Mouse (Mus musculus) stomach, postnatal 0 days (tissue): ENCODE data around the gene Btbd18. TPM values are rescaled to one million over a fixed set of nuclear protein-coding genes. Genes with fewer than 3 reads are reported as not detected.

Experiments used
- ATAC-seq: fragments of 200-750 bp; cut with Nextera tagmentation; 2 replicates; pipeline ENCODE4 v1.8.0; 2017; ENCODE audit not compliant: low FRiP score, low TSS enrichment
- DNase-seq: peaks from one replicate; pipeline ENCODE4 v3.0.0-alpha.2; 2016; ENCODE audit warnings: low spot score
- H3K27ac ChIP-seq: fragments of 300-500 bp; sonication (generic); replicated peaks from 2 replicates; pipeline ENCODE4 v1.5.1; 2014; ENCODE audit warnings: mild to moderate bottlenecking, control low read depth
- H3K27me3 ChIP-seq: fragments of 300-500 bp; sonication (generic); 2 replicates; pipeline ENCODE4 v1.6.1; 2014; ENCODE audit warnings: low read length; ENCODE audit not compliant: control insufficient read depth, insufficient read depth
- H3K36me3 ChIP-seq: fragments of 300-500 bp; sonication (generic); 2 replicates; pipeline ENCODE4 v1.6.1; 2014; ENCODE audit warnings: low read length, mixed read lengths; ENCODE audit not compliant: control insufficient read depth, insufficient read depth
- H3K4me1 ChIP-seq: fragments of 300-500 bp; sonication (generic); replicated peaks from 2 replicates; pipeline ENCODE4 v1.6.1; 2014; ENCODE audit warnings: antibody characterized with exemption; ENCODE audit not compliant: control insufficient read depth, insufficient read depth
- H3K4me2 ChIP-seq: fragments of 300-500 bp; sonication (generic); replicated peaks from 2 replicates; pipeline ENCODE4 v1.6.1; 2014; ENCODE audit warnings: low read depth, mild to moderate bottlenecking, control low read depth, moderate library complexity
- H3K4me3 ChIP-seq: fragments of 300-500 bp; sonication (generic); 2 replicates; pipeline ENCODE4 v1.5.1; 2014; ENCODE audit warnings: low read depth, low read length, control low read depth
- H3K9ac ChIP-seq: fragments of 300-500 bp; sonication (generic); 2 replicates; pipeline ENCODE4 v1.6.1; 2014; ENCODE audit warnings: mild to moderate bottlenecking, low read length, control low read depth, mixed read lengths
- H3K9me3 ChIP-seq: fragments of 300-500 bp; sonication (generic); 2 replicates; pipeline ENCODE4 v1.6.1; 2016; ENCODE audit warnings: low read length; ENCODE audit not compliant: control insufficient read depth
- CTCF ChIP-seq: IDR thresholded peaks from 2 replicates; pipeline ENCODE4 v1.5.1; 2016; ENCODE audit warnings: antibody characterized with exemption, low read depth, mild to moderate bottlenecking, moderate library complexity
- EP300 ChIP-seq: optimal IDR thresholded peaks from 2 replicates; pipeline ENCODE3; 2016; ENCODE audit warnings: antibody characterized with exemption
- WGBS: fragments of 180-500 bp; shearing (Covaris S2); extraction: QIAGEN DNeasy Blood & Tissue Kit; methylation state at CpG from one replicate; pipeline ENCODE4 v1.1.7; 2014; 5-methylcytosine and 5-hydroxymethylcytosine counted together
- polyA plus RNA-seq: library from polyadenylated mRNA; unstranded; fragments of >200 nt; fragmentation: Nextera tagmentation; extraction: Ambion mirVana; gene quantifications from 2 replicates; pipeline ENCODE4 v1.2.1, GENCODE M21; 2015

The Btbd18 gene
- polyA plus RNA-seq, 1 experiment from 2014 or later = 0.11 TPM

DNA sequence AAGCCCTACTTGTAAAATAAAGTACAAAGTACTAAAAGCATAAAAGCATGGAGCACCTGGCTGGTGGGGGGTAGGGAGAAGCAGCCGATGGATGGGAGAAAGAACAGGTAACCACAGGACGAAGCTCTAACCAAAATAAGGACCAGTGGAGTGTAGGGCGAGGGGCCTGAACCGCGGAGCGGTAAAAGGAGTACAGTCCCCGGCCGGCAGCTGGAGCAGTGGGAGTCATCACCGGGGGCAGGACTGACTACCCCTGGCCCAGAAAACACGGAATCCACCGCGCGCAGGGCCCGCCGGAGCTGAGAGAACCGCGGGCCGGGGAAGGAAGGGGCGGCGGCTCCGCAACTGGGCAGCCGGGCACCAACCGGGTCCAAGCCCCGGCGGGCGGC, 55.5 kb downstream of the Btbd18 start:
- peak overlapping the region; percentile 72 for H3K4me2 ChIP-seq
- DNase-seq (no peak), ATAC-seq (no peak)
- peak overlapping the region; percentile 93 for H3K4me3 ChIP-seq
- 2% methylated on average over 19 of the region's 26 CpGs for WGBS
- H3K27ac ChIP-seq = peak overlapping the region; percentile 97
- H3K9ac ChIP-seq = peak overlapping the region; percentile 93
- no peaks in the 10 kb centered on the region for H3K9me3 ChIP-seq
- H3K4me1 ChIP-seq = no peaks in the 10 kb centered on the region
- no peak for TF ChIP-seq EP300
- TF ChIP-seq CTCF = no peak
- H3K36me3 ChIP-seq = peaks cover 3% of the 10 kb centered on the region; the same call in 1 of the 2 replicates
- no peaks in the 10 kb centered on the region for H3K27me3 ChIP-seq

GRCm38 (mm10) chr2:84714811-84715561, 56.1 kb downstream of the Btbd18 start, which contains the start of gene Zdhhc5:
TSS of gene Zdhhc5 (minus strand) at chr2:84715180.
- H3K4me1 ChIP-seq = no peaks in the 10 kb centered on the region
- DNase-seq (peak; percentile 99), ATAC-seq (peak; percentile 98)
- H3K9ac ChIP-seq = peak within 1 kb of the TSS; percentile 93
- peaks cover 3% of the 10 kb centered on the region; the same call in 1 of the 2 replicates for H3K36me3 ChIP-seq
- H3K4me2 ChIP-seq = peak within 1 kb of the TSS; percentile 79
- TF ChIP-seq EP300 = no peak
- no peak for TF ChIP-seq CTCF
- H3K9me3 ChIP-seq = no peaks in the 10 kb centered on the region
- peak within 1 kb of the TSS; percentile 93 for H3K4me3 ChIP-seq
- under 1% methylated on average over 75 of the region's 107 CpGs for WGBS
- no peaks in the 10 kb centered on the region for H3K27me3 ChIP-seq
- H3K27ac ChIP-seq = peak within 1 kb of the TSS; percentile 97

GRCm38 (mm10) chr2:84715562-84716361, 56.9 kb downstream of the Btbd18 start:
- no peaks in the 10 kb centered on the region for H3K9me3 ChIP-seq
- no peaks in the 10 kb centered on the region for H3K27me3 ChIP-seq
- ATAC-seq (peak; percentile 95), DNase-seq (peak; percentile 64)
- no peaks in the 10 kb centered on the region; the same call in 1 of the 2 replicates for H3K36me3 ChIP-seq
- TF ChIP-seq EP300 (peak; percentile 93), CTCF (no peak)
- under 1% methylated on average over 33 of the region's 33 CpGs for WGBS
- H3K9ac ChIP-seq = peak overlapping the region; percentile 69
- peak overlapping the region; percentile 93 for H3K4me3 ChIP-seq
- peak overlapping the region; percentile 79 for H3K4me2 ChIP-seq
- no peaks in the 10 kb centered on the region for H3K4me1 ChIP-seq
- peak overlapping the region; percentile 97 for H3K27ac ChIP-seq

DNA sequence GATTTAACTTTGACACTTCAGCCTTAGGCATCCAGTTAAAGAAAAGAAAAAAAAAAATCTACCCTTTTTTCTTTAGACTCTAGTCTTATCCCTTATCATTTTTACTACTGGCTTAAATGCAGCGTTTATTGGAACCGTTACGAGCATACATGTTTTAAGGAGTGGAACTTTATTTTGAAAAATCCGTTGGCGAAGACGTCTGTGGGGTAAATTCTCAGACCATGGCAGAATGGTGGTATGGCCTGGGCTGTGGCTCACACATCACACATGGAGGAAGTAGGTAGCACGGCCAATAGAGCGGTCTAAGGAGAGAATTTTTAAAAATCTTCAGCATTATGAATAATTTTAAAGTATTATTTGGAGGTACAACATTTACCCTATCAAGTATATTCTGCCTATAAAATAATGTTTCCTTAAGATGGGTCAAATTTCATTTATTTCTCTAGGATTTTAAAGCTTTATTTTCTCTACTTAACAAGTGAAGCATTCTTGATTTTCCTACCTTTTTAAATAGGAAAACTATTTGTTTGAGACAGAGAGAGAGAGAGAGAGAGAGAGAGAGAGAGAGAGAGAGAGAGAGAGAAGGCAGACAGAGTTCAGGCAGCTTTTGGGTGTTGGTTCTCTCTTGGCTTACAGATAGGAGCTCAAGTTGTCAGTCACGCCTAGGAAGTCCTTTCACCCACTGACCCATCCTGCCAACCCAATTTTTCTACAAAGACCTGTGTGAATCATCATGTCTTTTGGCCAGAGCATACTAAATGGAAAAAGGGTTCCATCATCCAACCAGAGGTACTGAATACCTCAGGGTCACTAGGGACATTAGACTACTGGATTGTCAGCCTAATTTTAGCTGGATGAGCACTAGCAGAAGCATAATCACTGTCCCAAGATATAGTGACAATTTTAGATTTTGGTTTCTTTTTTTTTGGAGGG, 57.8 kb downstream of the Btbd18 start:
- ATAC-seq (no peak), DNase-seq (no peak)
- no peaks in the 10 kb centered on the region for H3K27me3 ChIP-seq
- peak overlapping the region; percentile 79 for H3K4me2 ChIP-seq
- TF ChIP-seq CTCF = no peak
- no peaks in the 10 kb centered on the region for H3K4me1 ChIP-seq
- H3K9ac ChIP-seq = peak overlapping the region; percentile 69
- H3K4me3 ChIP-seq = peak overlapping the region; percentile 93
- H3K9me3 ChIP-seq = no peaks in the 10 kb centered on the region
- WGBS = 17% methylated on average over 9 of the region's 9 CpGs
- H3K36me3 ChIP-seq = no peaks in the 10 kb centered on the region
- peak overlapping the region; percentile 91 for H3K27ac ChIP-seq

DNA sequence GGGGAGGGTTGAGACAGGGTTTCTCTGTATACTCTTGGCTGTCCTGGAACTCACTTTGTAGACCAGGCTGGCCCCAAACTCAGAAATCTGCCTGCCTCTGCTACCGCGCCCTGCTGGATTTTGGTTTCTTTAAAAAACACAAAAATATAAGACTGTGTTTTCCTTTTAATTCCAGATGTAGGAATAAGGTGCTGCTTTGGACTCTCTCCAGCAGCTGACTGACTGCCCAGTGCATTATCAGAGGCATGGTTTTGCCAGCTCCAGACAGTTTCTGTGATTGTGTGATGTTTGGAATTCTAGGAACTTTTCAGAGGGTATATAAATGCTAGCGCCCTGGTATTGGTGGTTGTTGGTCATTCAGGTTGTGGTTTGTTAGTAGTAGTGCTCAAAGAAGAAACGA, 58.5 kb downstream of the Btbd18 start:
- Histone ChIP-seq H3K4me2 (no peak overlapping the region), H3K9me3 (no peaks in the 10 kb centered on the region), H3K27me3 (no peaks in the 10 kb centered on the region), H3K4me3 (no peak overlapping the region), H3K27ac (no peak overlapping the region), H3K9ac (no peak overlapping the region), H3K36me3 (no peaks in the 10 kb centered on the region), H3K4me1 (no peaks in the 10 kb centered on the region)
- no peak for ATAC-seq
- DNase-seq = no peak
- TF ChIP-seq CTCF (no peak), EP300 (no peak)
- WGBS = 98% methylated on average over 4 of the region's 4 CpGs

Other genes with a start within 250 kb of the Btbd18 start
- 18.1 and 18.2 TPM in 2 replicates for gene Calcrl, start 233.7 kb upstream of the Btbd18 start, polyA plus RNA-seq
- gene Tfpi, start 182.3 kb upstream of the Btbd18 start, polyA plus RNA-seq = 22.8 and 23.4 TPM in 2 replicates
- gene Ctnnd1, start 8.3 kb upstream of the Btbd18 start, polyA plus RNA-seq = 34.5 and 38.8 TPM in 2 replicates
- 111 and 123 TPM in 2 replicates for gene Selenoh, start 11.7 kb downstream of the Btbd18 start, polyA plus RNA-seq
- gene Gm28635, start 19.0 kb downstream of the Btbd18 start, polyA plus RNA-seq = not detected in 2 replicates
- 18.1 and 18.2 TPM in 2 replicates for gene Med19, start 19.3 kb downstream of the Btbd18 start, polyA plus RNA-seq
- 80.9 and 86.0 TPM in 2 replicates for gene Tmx2, start 20.1 kb downstream of the Btbd18 start, polyA plus RNA-seq
- gene Zdhhc5, start 56.1 kb downstream of the Btbd18 start, polyA plus RNA-seq = 24.1 and 29.7 TPM in 2 replicates
- gene Clp1, start 68.3 kb downstream of the Btbd18 start, polyA plus RNA-seq = 16.3 and 16.5 TPM in 2 replicates
- 1.6 and 2.4 TPM in 2 replicates for gene Ypel4, start 75.0 kb downstream of the Btbd18 start, polyA plus RNA-seq
- 3.8 and 3.9 TPM in 2 replicates for gene Gm19426, start 84.6 kb downstream of the Btbd18 start, polyA plus RNA-seq
- 101 and 103 TPM in 2 replicates for gene Serping1, start 116.4 kb downstream of the Btbd18 start, polyA plus RNA-seq
- 27.6 and 28.6 TPM in 2 replicates for gene Ube2l6, start 139.7 kb downstream of the Btbd18 start, polyA plus RNA-seq
- gene Smtnl1, start 163.6 kb downstream of the Btbd18 start, polyA plus RNA-seq = 0.05 TPM in 1 of 2 replicates, not detected in the other
- 37.7 and 42.3 TPM in 2 replicates for gene Timm10, start 167.9 kb downstream of the Btbd18 start, polyA plus RNA-seq
- gene Slc43a1, start 179.8 kb downstream of the Btbd18 start, polyA plus RNA-seq = 5.1 and 5.4 TPM in 2 replicates
- 0.41 and 0.53 TPM in 2 replicates for gene Rtn4rl2, start 227.6 kb downstream of the Btbd18 start, polyA plus RNA-seq